Mouse (Mus musculus): ENCODE data around the gene Chpf2. TPM values are rescaled to one million over a fixed set of nuclear protein-coding genes. Genes with fewer than 3 reads are reported as not detected.

Gene Chpf2
- 16.3 and 18.0 TPM in 2 replicates for polyA plus RNA-seq (2015; fragmentation: Nextera tagmentation; extraction: Ambion mirVana)

GRCm38 (mm10) chr5:24586547-24587199 is at the start of gene Chpf2:
Gene Chpf2, plus strand, starts transcription at chr5:24586741.
- under 1% methylated on average over 42 of the region's 43 CpGs for WGBS
- Histone ChIP-seq H3K36me3 (ENCODE audit: control insufficient read depth, insufficient read depth, low read length) (peaks cover 5% of the 10 kb centered on the region; the same call in 1 of the 2 replicates), H3K27me3 (replicated peaks; ENCODE audit: control insufficient read depth, insufficient read depth, low read length) (no peaks in the 10 kb centered on the region), H3K27ac (ENCODE audit: low read length) (0 out of 2 replicates have a peak within 1 kb of the TSS, but pooled peaks have one; percentile 41), H3K4me1 (ENCODE audit: control insufficient read depth, insufficient read depth, low read length) (peaks cover 19% of the 10 kb centered on the region), H3K4me3 (ENCODE audit: low read length) (peak within 1 kb of the TSS; percentile 91), H3K9ac (ENCODE audit: low read depth, low read length) (peak within 1 kb of the TSS; percentile 81), H3K4me2 (ENCODE audit: low read depth, low read length) (peak within 1 kb of the TSS; percentile 87), H3K9me3 (ENCODE audit: control insufficient read depth, low read length) (no peaks in the 10 kb centered on the region)
- peak; percentile 92 for ATAC-seq

- H3K4me2 ChIP-seq (ENCODE audit: low read depth, low read length): no peak overlapping the region
- peaks cover 6% of the 10 kb centered on the region; the same call in 1 of the 2 replicates for H3K27me3 ChIP-seq (replicated peaks; ENCODE audit: control insufficient read depth, insufficient read depth, low read length)
- ATAC-seq: no peak
- H3K27ac ChIP-seq (ENCODE audit: low read length): no peak overlapping the region
- H3K9ac ChIP-seq (ENCODE audit: low read depth, low read length): no peak overlapping the region
- H3K4me1 ChIP-seq (ENCODE audit: control insufficient read depth, insufficient read depth, low read length): peaks cover 12% of the 10 kb centered on the region
- H3K36me3 ChIP-seq (ENCODE audit: control insufficient read depth, insufficient read depth, low read length): no peaks in the 10 kb centered on the region
- H3K4me3 ChIP-seq (ENCODE audit: low read length): no peak overlapping the region
- H3K9me3 ChIP-seq (ENCODE audit: control insufficient read depth, low read length): no peaks in the 10 kb centered on the region
- 68% methylated on average over 16 of the region's 16 CpGs for WGBS
Observed at GRCm38 (mm10) chr5:24537618-24538017, 48.9 kb upstream of the Chpf2 start.

GRCm38 (mm10) chr5:24539571-24540296 is 46.8 kb upstream of the Chpf2 start:
- Histone ChIP-seq H3K27ac (ENCODE audit: low read length) (no peak overlapping the region), H3K36me3 (ENCODE audit: control insufficient read depth, insufficient read depth, low read length) (no peaks in the 10 kb centered on the region)

GRCm38 (mm10) chr5:24540387-24541143 is 46.0 kb upstream of the Chpf2 start, which contains the start of gene Asb10:
Gene Asb10, minus strand, starts transcription at chr5:24540978.
- Histone ChIP-seq H3K4me1 (ENCODE audit: control insufficient read depth, insufficient read depth, low read length) (peaks cover 12% of the 10 kb centered on the region), H3K9me3 (ENCODE audit: control insufficient read depth, low read length) (no peaks in the 10 kb centered on the region), H3K27ac (ENCODE audit: low read length) (no peak within 1 kb of the TSS; the same call in 1 of the 2 replicates), H3K4me3 (ENCODE audit: low read length) (peak within 1 kb of the TSS; percentile 14; the same call in 1 of the 2 replicates), H3K9ac (ENCODE audit: low read depth, low read length) (peak within 1 kb of the TSS; percentile 39; the same call in 1 of the 2 replicates), H3K27me3 (replicated peaks; ENCODE audit: control insufficient read depth, insufficient read depth, low read length) (0 out of 2 replicates have a peak, but pooled peaks cover 4% of the 10 kb centered on the region), H3K36me3 (ENCODE audit: control insufficient read depth, insufficient read depth, low read length) (no peaks in the 10 kb centered on the region), H3K4me2 (ENCODE audit: low read depth, low read length) (peak within 1 kb of the TSS; percentile 45)
- peak; percentile 40 for ATAC-seq
- WGBS: 19% methylated on average over 14 of the region's 14 CpGs

More at GRCm38 (mm10) chr5:24539571-24540296, 46.8 kb upstream of the Chpf2 start:
- Histone ChIP-seq H3K4me3 (ENCODE audit: low read length) (no peak overlapping the region), H3K9me3 (ENCODE audit: control insufficient read depth, low read length) (no peaks in the 10 kb centered on the region), H3K4me1 (ENCODE audit: control insufficient read depth, insufficient read depth, low read length) (peaks cover 12% of the 10 kb centered on the region), H3K4me2 (ENCODE audit: low read depth, low read length) (no peak overlapping the region), H3K9ac (ENCODE audit: low read depth, low read length) (no peak overlapping the region), H3K27me3 (replicated peaks; ENCODE audit: control insufficient read depth, insufficient read depth, low read length) (0 out of 2 replicates have a peak, but pooled peaks cover 4% of the 10 kb centered on the region)
- ATAC-seq: no peak
- WGBS: 83% methylated on average over 22 of the region's 22 CpGs

- WGBS: 17% methylated on average over 6 of the region's 6 CpGs
- Histone ChIP-seq H3K4me2 (ENCODE audit: low read depth, low read length) (peak overlapping the region; percentile 45), H3K27ac (ENCODE audit: low read length) (no peak overlapping the region), H3K9me3 (ENCODE audit: control insufficient read depth, low read length) (no peaks in the 10 kb centered on the region), H3K27me3 (replicated peaks; ENCODE audit: control insufficient read depth, insufficient read depth, low read length) (0 out of 2 replicates have a peak, but pooled peaks cover 4% of the 10 kb centered on the region), H3K9ac (ENCODE audit: low read depth, low read length) (no peak overlapping the region), H3K4me3 (ENCODE audit: low read length) (peak overlapping the region; percentile 14; the same call in 1 of the 2 replicates), H3K36me3 (ENCODE audit: control insufficient read depth, insufficient read depth, low read length) (no peaks in the 10 kb centered on the region), H3K4me1 (ENCODE audit: control insufficient read depth, insufficient read depth, low read length) (peaks cover 12% of the 10 kb centered on the region)
- no peak for ATAC-seq
Observed at GRCm38 (mm10) chr5:24541144-24541569, 45.4 kb upstream of the Chpf2 start.

GRCm38 (mm10) chr5:24542643-24543042 is 43.9 kb upstream of the Chpf2 start:
- Histone ChIP-seq H3K27me3 (replicated peaks; ENCODE audit: control insufficient read depth, insufficient read depth, low read length) (0 out of 2 replicates have a peak, but pooled peaks cover 4% of the 10 kb centered on the region), H3K36me3 (ENCODE audit: control insufficient read depth, insufficient read depth, low read length) (no peaks in the 10 kb centered on the region), H3K4me3 (ENCODE audit: low read length) (no peak overlapping the region), H3K4me2 (ENCODE audit: low read depth, low read length) (no peak overlapping the region), H3K9me3 (ENCODE audit: control insufficient read depth, low read length) (no peaks in the 10 kb centered on the region), H3K4me1 (ENCODE audit: control insufficient read depth, insufficient read depth, low read length) (peaks cover 12% of the 10 kb centered on the region), H3K9ac (ENCODE audit: low read depth, low read length) (no peak overlapping the region), H3K27ac (ENCODE audit: low read length) (no peak overlapping the region)
- 81% methylated on average over 7 of the region's 7 CpGs for WGBS
- ATAC-seq: no peak

- H3K9ac ChIP-seq (ENCODE audit: low read depth, low read length): 0 out of 2 replicates have a peak overlapping the region, but pooled peaks have one; percentile 6
- peak; percentile 55 for ATAC-seq
- H3K4me2 ChIP-seq (ENCODE audit: low read depth, low read length): peak overlapping the region; percentile 44
- H3K27me3 ChIP-seq (replicated peaks; ENCODE audit: control insufficient read depth, insufficient read depth, low read length): no peaks in the 10 kb centered on the region
- H3K36me3 ChIP-seq (ENCODE audit: control insufficient read depth, insufficient read depth, low read length): no peaks in the 10 kb centered on the region
- no peak overlapping the region for H3K4me3 ChIP-seq (ENCODE audit: low read length)
- no peak overlapping the region for H3K27ac ChIP-seq (ENCODE audit: low read length)
- no peaks in the 10 kb centered on the region for H3K9me3 ChIP-seq (ENCODE audit: control insufficient read depth, low read length)
- 28% methylated on average over 26 of the region's 26 CpGs for WGBS
- H3K4me1 ChIP-seq (ENCODE audit: control insufficient read depth, insufficient read depth, low read length): peaks cover 7% of the 10 kb centered on the region
Observed at GRCm38 (mm10) chr5:24550598-24551316, 35.8 kb upstream of the Chpf2 start.

GRCm38 (mm10) chr5:24551317-24551688 is 35.2 kb upstream of the Chpf2 start:
- no peaks in the 10 kb centered on the region for H3K36me3 ChIP-seq (ENCODE audit: control insufficient read depth, insufficient read depth, low read length)
- H3K4me2 ChIP-seq (ENCODE audit: low read depth, low read length): peak overlapping the region; percentile 44
- 0 out of 2 replicates have a peak overlapping the region, but pooled peaks have one; percentile 6 for H3K9ac ChIP-seq (ENCODE audit: low read depth, low read length)
- peaks cover 7% of the 10 kb centered on the region for H3K4me1 ChIP-seq (ENCODE audit: control insufficient read depth, insufficient read depth, low read length)
- H3K27ac ChIP-seq (ENCODE audit: low read length): no peak overlapping the region
- H3K9me3 ChIP-seq (ENCODE audit: control insufficient read depth, low read length): no peaks in the 10 kb centered on the region
- WGBS: 48% methylated on average over 2 of the region's 2 CpGs
- no peaks in the 10 kb centered on the region for H3K27me3 ChIP-seq (replicated peaks; ENCODE audit: control insufficient read depth, insufficient read depth, low read length)
- H3K4me3 ChIP-seq (ENCODE audit: low read length): no peak overlapping the region
- no peak; the same call in 1 of the 2 replicates for ATAC-seq

Data from intestine, embryonic 16.5 days (tissue).